Mouse (Mus musculus): Measurements from ENCODE around the gene Rmnd1. TPM values are rescaled to one million over a fixed set of nuclear protein-coding genes. Genes with fewer than 3 reads are reported as not detected.

Gene Rmnd1
- polyA plus RNA-seq, 1 experiment from 2014 or later: 51.9 TPM

GRCm38 (mm10) chr10:4374734-4375133, 57.5 kb downstream of the Rmnd1 start:
- no peak for ATAC-seq (ENCODE audit: low FRiP score)
- no peaks in the 10 kb centered on the region for H3K27me3 ChIP-seq (ENCODE audit: control insufficient read depth, insufficient read depth, low read length)
- 89% methylated on average over 4 of the region's 4 CpGs for WGBS
- H3K9me3 ChIP-seq (ENCODE audit: control insufficient read depth, low read length): no peaks in the 10 kb centered on the region
- H3K9ac ChIP-seq (ENCODE audit: low read depth, low read length): no peak overlapping the region
- H3K4me3 ChIP-seq (ENCODE audit: low read depth, low read length): no peak overlapping the region
- H3K4me1 ChIP-seq (replicated peaks; ENCODE audit: control insufficient read depth, insufficient read depth, low read length): no peaks in the 10 kb centered on the region
- no peak for DNase-seq (ENCODE audit: low spot score)
- H3K4me2 ChIP-seq (replicated peaks; ENCODE audit: low read depth, low read length): no peak overlapping the region
- H3K36me3 ChIP-seq (ENCODE audit: control insufficient read depth, insufficient read depth, low read length): no peaks in the 10 kb centered on the region
- no peak overlapping the region for H3K27ac ChIP-seq (ENCODE audit: low read depth, low read length)

GRCm38 (mm10) chr10:4374239-4374638, 57.9 kb downstream of the Rmnd1 start:
- H3K4me1 ChIP-seq (replicated peaks; ENCODE audit: control insufficient read depth, insufficient read depth, low read length): no peaks in the 10 kb centered on the region
- no peaks in the 10 kb centered on the region for H3K27me3 ChIP-seq (ENCODE audit: control insufficient read depth, insufficient read depth, low read length)
- no peak overlapping the region for H3K4me2 ChIP-seq (replicated peaks; ENCODE audit: low read depth, low read length)
- H3K36me3 ChIP-seq (ENCODE audit: control insufficient read depth, insufficient read depth, low read length): no peaks in the 10 kb centered on the region
- H3K4me3 ChIP-seq (ENCODE audit: low read depth, low read length): no peak overlapping the region
- H3K9ac ChIP-seq (ENCODE audit: low read depth, low read length): no peak overlapping the region
- 93% methylated on average over 7 of the region's 7 CpGs for WGBS
- no peak for DNase-seq (ENCODE audit: low spot score)
- no peak for ATAC-seq (ENCODE audit: low FRiP score)
- no peaks in the 10 kb centered on the region for H3K9me3 ChIP-seq (ENCODE audit: control insufficient read depth, low read length)
- no peak overlapping the region for H3K27ac ChIP-seq (ENCODE audit: low read depth, low read length)

- 0 out of 2 replicates have a peak, but pooled peaks cover 3% of the 10 kb centered on the region for H3K36me3 ChIP-seq (ENCODE audit: control insufficient read depth, insufficient read depth, low read length)
- WGBS: 72% methylated on average over 4 of the region's 4 CpGs
- no peak for DNase-seq (ENCODE audit: low spot score)
- no peak overlapping the region for H3K27ac ChIP-seq (ENCODE audit: low read depth, low read length)
- H3K4me1 ChIP-seq (replicated peaks; ENCODE audit: control insufficient read depth, insufficient read depth, low read length): no peaks in the 10 kb centered on the region
- H3K4me2 ChIP-seq (replicated peaks; ENCODE audit: low read depth, low read length): no peak overlapping the region
- no peak overlapping the region for H3K4me3 ChIP-seq (ENCODE audit: low read depth, low read length)
- no peak overlapping the region for H3K9ac ChIP-seq (ENCODE audit: low read depth, low read length)
- H3K9me3 ChIP-seq (ENCODE audit: control insufficient read depth, low read length): no peaks in the 10 kb centered on the region
- no peaks in the 10 kb centered on the region for H3K27me3 ChIP-seq (ENCODE audit: control insufficient read depth, insufficient read depth, low read length)
- no peak for ATAC-seq (ENCODE audit: low FRiP score)
These were observed 58.6 kb downstream of the Rmnd1 start for GRCm38 (mm10) chr10:4373558-4373957.

GRCm38 (mm10) chr10:4372011-4372410, 60.2 kb downstream of the Rmnd1 start:
- no peaks in the 10 kb centered on the region for H3K9me3 ChIP-seq (ENCODE audit: control insufficient read depth, low read length)
- H3K4me3 ChIP-seq (ENCODE audit: low read depth, low read length): no peak overlapping the region
- no peak overlapping the region for H3K9ac ChIP-seq (ENCODE audit: low read depth, low read length)
- DNase-seq (ENCODE audit: low spot score) (peak; percentile 46), ATAC-seq (ENCODE audit: low FRiP score) (no peak)
- H3K4me1 ChIP-seq (replicated peaks; ENCODE audit: control insufficient read depth, insufficient read depth, low read length): no peaks in the 10 kb centered on the region
- no peak overlapping the region for H3K4me2 ChIP-seq (replicated peaks; ENCODE audit: low read depth, low read length)
- H3K27me3 ChIP-seq (ENCODE audit: control insufficient read depth, insufficient read depth, low read length): no peaks in the 10 kb centered on the region
- WGBS: 61% methylated on average over 5 of the region's 5 CpGs
- no peak overlapping the region for H3K27ac ChIP-seq (ENCODE audit: low read depth, low read length)
- 0 out of 2 replicates have a peak, but pooled peaks cover 7% of the 10 kb centered on the region for H3K36me3 ChIP-seq (ENCODE audit: control insufficient read depth, insufficient read depth, low read length)

- Histone ChIP-seq H3K9me3 (ENCODE audit: control insufficient read depth, low read length) (no peaks in the 10 kb centered on the region), H3K4me1 (replicated peaks; ENCODE audit: control insufficient read depth, insufficient read depth, low read length) (no peaks in the 10 kb centered on the region), H3K27me3 (ENCODE audit: control insufficient read depth, insufficient read depth, low read length) (no peaks in the 10 kb centered on the region), H3K36me3 (ENCODE audit: control insufficient read depth, insufficient read depth, low read length) (0 out of 2 replicates have a peak, but pooled peaks cover 7% of the 10 kb centered on the region), H3K4me3 (ENCODE audit: low read depth, low read length) (no peak overlapping the region), H3K9ac (ENCODE audit: low read depth, low read length) (no peak overlapping the region), H3K27ac (ENCODE audit: low read depth, low read length) (no peak overlapping the region), H3K4me2 (replicated peaks; ENCODE audit: low read depth, low read length) (no peak overlapping the region)
- ATAC-seq (ENCODE audit: low FRiP score) (no peak), DNase-seq (ENCODE audit: low spot score) (no peak)
- 94% methylated on average over 11 of the region's 11 CpGs for WGBS
These were observed 62.1 kb downstream of the Rmnd1 start for GRCm38 (mm10) chr10:4370105-4370504.

GRCm38 (mm10) chr10:4364618-4365017, 67.6 kb downstream of the Rmnd1 start:
- ATAC-seq (ENCODE audit: low FRiP score) (no peak), DNase-seq (ENCODE audit: low spot score) (no peak)
- no peaks in the 10 kb centered on the region for H3K9me3 ChIP-seq (ENCODE audit: control insufficient read depth, low read length)
- 83% methylated on average over 3 of the region's 3 CpGs for WGBS
- H3K9ac ChIP-seq (ENCODE audit: low read depth, low read length): no peak overlapping the region
- H3K27me3 ChIP-seq (ENCODE audit: control insufficient read depth, insufficient read depth, low read length): no peaks in the 10 kb centered on the region
- H3K36me3 ChIP-seq (ENCODE audit: control insufficient read depth, insufficient read depth, low read length): 0 out of 2 replicates have a peak, but pooled peaks cover 7% of the 10 kb centered on the region
- no peak overlapping the region for H3K4me3 ChIP-seq (ENCODE audit: low read depth, low read length)
- H3K4me1 ChIP-seq (replicated peaks; ENCODE audit: control insufficient read depth, insufficient read depth, low read length): no peaks in the 10 kb centered on the region
- no peak overlapping the region for H3K27ac ChIP-seq (ENCODE audit: low read depth, low read length)
- H3K4me2 ChIP-seq (replicated peaks; ENCODE audit: low read depth, low read length): no peak overlapping the region

GRCm38 (mm10) chr10:4357435-4357834, 74.8 kb downstream of the Rmnd1 start:
- Histone ChIP-seq H3K27ac (ENCODE audit: low read depth, low read length) (no peak overlapping the region), H3K9ac (ENCODE audit: low read depth, low read length) (no peak overlapping the region), H3K27me3 (ENCODE audit: control insufficient read depth, insufficient read depth, low read length) (no peaks in the 10 kb centered on the region), H3K4me2 (replicated peaks; ENCODE audit: low read depth, low read length) (no peak overlapping the region), H3K4me1 (replicated peaks; ENCODE audit: control insufficient read depth, insufficient read depth, low read length) (no peaks in the 10 kb centered on the region), H3K9me3 (ENCODE audit: control insufficient read depth, low read length) (no peaks in the 10 kb centered on the region), H3K4me3 (ENCODE audit: low read depth, low read length) (no peak overlapping the region), H3K36me3 (ENCODE audit: control insufficient read depth, insufficient read depth, low read length) (peaks cover 2% of the 10 kb centered on the region; the same call in 1 of the 2 replicates)
- 92% methylated on average over 10 of the region's 10 CpGs for WGBS
- ATAC-seq (ENCODE audit: low FRiP score): no peak
- no peak for DNase-seq (ENCODE audit: low spot score)

- no peaks in the 10 kb centered on the region for H3K27me3 ChIP-seq (ENCODE audit: control insufficient read depth, insufficient read depth, low read length)
- H3K9me3 ChIP-seq (ENCODE audit: control insufficient read depth, low read length): no peaks in the 10 kb centered on the region
- 84% methylated on average over 5 of the region's 5 CpGs for WGBS
- no peak overlapping the region for H3K9ac ChIP-seq (ENCODE audit: low read depth, low read length)
- no peak overlapping the region for H3K4me3 ChIP-seq (ENCODE audit: low read depth, low read length)
- H3K4me2 ChIP-seq (replicated peaks; ENCODE audit: low read depth, low read length): no peak overlapping the region
- ATAC-seq (ENCODE audit: low FRiP score) (no peak), DNase-seq (ENCODE audit: low spot score) (no peak)
- peaks cover 2% of the 10 kb centered on the region; the same call in 1 of the 2 replicates for H3K36me3 ChIP-seq (ENCODE audit: control insufficient read depth, insufficient read depth, low read length)
- H3K4me1 ChIP-seq (replicated peaks; ENCODE audit: control insufficient read depth, insufficient read depth, low read length): no peaks in the 10 kb centered on the region
- no peak overlapping the region for H3K27ac ChIP-seq (ENCODE audit: low read depth, low read length)
These were observed 75.5 kb downstream of the Rmnd1 start for GRCm38 (mm10) chr10:4356640-4357039.

GRCm38 (mm10) chr10:4355882-4356451, 76.2 kb downstream of the Rmnd1 start:
- H3K27me3 ChIP-seq (ENCODE audit: control insufficient read depth, insufficient read depth, low read length): no peaks in the 10 kb centered on the region
- ATAC-seq (ENCODE audit: low FRiP score) (no peak), DNase-seq (ENCODE audit: low spot score) (no peak)
- peaks cover 2% of the 10 kb centered on the region; the same call in 1 of the 2 replicates for H3K36me3 ChIP-seq (ENCODE audit: control insufficient read depth, insufficient read depth, low read length)
- no peak overlapping the region for H3K4me2 ChIP-seq (replicated peaks; ENCODE audit: low read depth, low read length)
- no peaks in the 10 kb centered on the region for H3K9me3 ChIP-seq (ENCODE audit: control insufficient read depth, low read length)
- no peak overlapping the region for H3K27ac ChIP-seq (ENCODE audit: low read depth, low read length)
- WGBS: 90% methylated on average over 19 of the region's 19 CpGs
- H3K4me1 ChIP-seq (replicated peaks; ENCODE audit: control insufficient read depth, insufficient read depth, low read length): no peaks in the 10 kb centered on the region
- no peak overlapping the region for H3K9ac ChIP-seq (ENCODE audit: low read depth, low read length)
- H3K4me3 ChIP-seq (ENCODE audit: low read depth, low read length): no peak overlapping the region
